Comparison of ENCODE assay signal across 35 mouse cellular contexts in genomic region chr16:13246855-13247254, GRCm38 (mm10). TPM values are rescaled to one million over a fixed set of nuclear protein-coding genes. Genes with fewer than 3 reads are reported as not detected.
A peak's percentile ranks its signal among the peaks of the same experiment; 100 is the strongest.
DNase-seq lines count a peak whose midpoint lies in the region; ATAC-seq lines count a peak whose summit lies in the region.
"Had no signal": no experiment of that assay in that cellular context is flagged by ENCODE, and none has a peak within 500 bp of the region (broad histone marks: within the 10 kb centered on the region; RNA-seq: fewer than 3 reads in every experiment).

No protein-coding gene starts in this region.

- no peak overlapping the region for H3K9ac ChIP-seq in forebrain, embryonic 14.5 days (ENCODE audit: low read length)
- H3K9ac ChIP-seq: embryonic facial prominence, embryonic 13.5 days; forebrain, postnatal 0 days; limb, embryonic 15.5 days; liver, embryonic 13.5 days; midbrain, embryonic 15.5 days; neural tube, embryonic 12.5 days had no signal

- H3K4me2 ChIP-seq in forebrain, embryonic 14.5 days (ENCODE audit: low read length), result no peak overlapping the region
- H3K4me2 ChIP-seq: embryonic facial prominence, embryonic 13.5 days; heart, embryonic 11.5 days; limb, embryonic 15.5 days; liver, embryonic 13.5 days; midbrain, embryonic 15.5 days; neural tube, embryonic 12.5 days had no signal

- no peaks in the 10 kb centered on the region for H3K36me3 ChIP-seq in megakaryocyte, embryonic 14.5 days (replicated peaks; ENCODE audit: low read length)
- H3K36me3 ChIP-seq in forebrain, embryonic 14.5 days (ENCODE audit: control insufficient read depth, insufficient read depth, low read length), result no peaks in the 10 kb centered on the region
- H3K36me3 ChIP-seq: embryonic facial prominence, embryonic 13.5 days; limb, embryonic 10.5 days; limb, embryonic 15.5 days; liver, embryonic 13.5 days; midbrain, embryonic 15.5 days; neural tube, embryonic 12.5 days had no signal

- H3K27ac ChIP-seq in forebrain, embryonic 14.5 days (ENCODE audit: low read depth, low read length), result no peak overlapping the region
- H3K27ac ChIP-seq: embryonic facial prominence, embryonic 13.5 days; hindbrain, postnatal 0 days; kidney, postnatal 0 days; limb, embryonic 10.5 days; limb, embryonic 15.5 days; liver, embryonic 13.5 days; midbrain, embryonic 15.5 days; neural tube, embryonic 12.5 days; stomach, postnatal 0 days had no signal

- H3K4me1 ChIP-seq in megakaryocyte, embryonic 14.5 days, result peaks cover 9% of the 10 kb centered on the region
- H3K4me1 ChIP-seq in forebrain, embryonic 14.5 days (ENCODE audit: control insufficient read depth, insufficient read depth, low read length), result no peaks in the 10 kb centered on the region
- H3K4me1 ChIP-seq: embryonic facial prominence, embryonic 13.5 days; limb, embryonic 10.5 days; limb, embryonic 15.5 days; liver, embryonic 13.5 days; midbrain, embryonic 15.5 days; neural tube, embryonic 12.5 days had no signal

- H3K4me3 ChIP-seq in megakaryocyte, embryonic 14.5 days (replicated peaks), result peak overlapping the region; percentile 24
- H3K4me3 ChIP-seq in forebrain, embryonic 14.5 days (ENCODE audit: low read depth, low read length), result no peak overlapping the region
- H3K4me3 ChIP-seq: embryonic facial prominence, embryonic 13.5 days; limb, embryonic 10.5 days; limb, embryonic 15.5 days; liver, embryonic 13.5 days; midbrain, embryonic 15.5 days; neural tube, embryonic 12.5 days had no signal

- ATAC-seq in activated CD4-positive, CD25-positive, alpha-beta regulatory T cell, adult 4 months, result peak; percentile 28
- ATAC-seq in forebrain, embryonic 14.5 days, result no peak
- ATAC-seq: CD4-positive, CD25-positive, alpha-beta regulatory T cell, adult 4 months; forebrain, postnatal 0 days; hindbrain, postnatal 0 days; intestine, embryonic 16.5 days; midbrain, embryonic 15.5 days had no signal

- H3K9me3 ChIP-seq in megakaryocyte, embryonic 14.5 days, result peaks cover 2% of the 10 kb centered on the region; the same call in 1 of the 2 replicates
- H3K9me3 ChIP-seq in forebrain, embryonic 14.5 days (replicated peaks; ENCODE audit: control insufficient read depth, low read length), result no peaks in the 10 kb centered on the region
- H3K9me3 ChIP-seq: embryonic facial prominence, embryonic 13.5 days; limb, embryonic 10.5 days; limb, embryonic 15.5 days; liver, embryonic 13.5 days; midbrain, embryonic 15.5 days; neural tube, embryonic 12.5 days had no signal

- WGBS in forebrain, embryonic 14.5 days, result 76% methylated on average over 3 of the region's 3 CpGs

- peaks cover 27% of the 10 kb centered on the region for H3K27me3 ChIP-seq in megakaryocyte, embryonic 14.5 days (replicated peaks)
- H3K27me3 ChIP-seq in forebrain, embryonic 14.5 days (replicated peaks; ENCODE audit: control insufficient read depth, insufficient read depth, low read length), result no peaks in the 10 kb centered on the region
- H3K27me3 ChIP-seq: embryonic facial prominence, embryonic 13.5 days; limb, embryonic 15.5 days; liver, embryonic 13.5 days; midbrain, embryonic 15.5 days; neural tube, embryonic 12.5 days had no signal

- peak; percentile 49 for DNase-seq in 3134 (ENCODE audit: extremely low read depth, insufficient read length, low spot score)
- DNase-seq in 416B (ENCODE audit: low read depth), result peak; percentile 72
- no peak for DNase-seq in left cerebral cortex, adult 9 months (ENCODE audit: low spot score in 2 of 2)
- no peak for DNase-seq in forebrain, embryonic 14.5 days (ENCODE audit: low spot score)
- DNase-seq in spleen, postnatal 4 days (ENCODE audit: low spot score in 2 of 2), result no peak
- DNase-seq: adrenal gland, postnatal 10 days; cerebellum, adult 11-12 months; cerebellum, adult 9-11 months; forebrain, postnatal 0 days; gastrocnemius, postnatal 14 days; heart, adult 18-20 months; heart, postnatal 14 days; kidney, adult 8-10 months; kidney, postnatal 4 days; layer of hippocampus, postnatal 36 days; liver, embryonic 13.5 days; lung, adult 18-20 months; lung, postnatal 14 days; right cerebral cortex, adult 18-20 months; spleen, adult 18-20 months; thymus, adult 18-20 months; thymus, postnatal 36 days had no signal

RNA-seq across cellular contexts. Expression of gene Mrtfb, which starts 9.4 kb away (rescaled TPM):
- 10 to 100 TPM; 11.9 to 14.2 TPM for polyA plus RNA-seq in activated CD4-positive, CD25-positive, alpha-beta regulatory T cell, adult 4 months (2017; shearing (Covaris generic))
- polyA plus RNA-seq in megakaryocyte, embryonic 14.5 days (2012; ENCODE audit: insufficient read depth, low replicate concordance), result 0.49 TPM in 1 of 2 replicates, not detected in the other
- 13.6 and 15.6 TPM in 2 replicates for polyA plus RNA-seq in forebrain, embryonic 14.5 days (2014; fragmentation: Nextera tagmentation; extraction: Ambion mirVana)

Comparison
In these comparisons a context has a peak if more than half of its experiments do, and no peak if none do; other contexts are left out.
1. DNase-seq: peak in 3134 (single experiment) and 416B (single experiment); none in left cerebral cortex, adult 9 months (0 of 2), forebrain, embryonic 14.5 days (single experiment) and spleen, postnatal 4 days (0 of 2).